Mouse (Mus musculus): ENCODE data around the gene Nup210.
"Not testable (repeated sequence)": the region's sequence is repeated elsewhere in the genome, so short reads cannot be mapped to it uniquely, and the experiment has no call there.

Nup210 gene

DNA sequence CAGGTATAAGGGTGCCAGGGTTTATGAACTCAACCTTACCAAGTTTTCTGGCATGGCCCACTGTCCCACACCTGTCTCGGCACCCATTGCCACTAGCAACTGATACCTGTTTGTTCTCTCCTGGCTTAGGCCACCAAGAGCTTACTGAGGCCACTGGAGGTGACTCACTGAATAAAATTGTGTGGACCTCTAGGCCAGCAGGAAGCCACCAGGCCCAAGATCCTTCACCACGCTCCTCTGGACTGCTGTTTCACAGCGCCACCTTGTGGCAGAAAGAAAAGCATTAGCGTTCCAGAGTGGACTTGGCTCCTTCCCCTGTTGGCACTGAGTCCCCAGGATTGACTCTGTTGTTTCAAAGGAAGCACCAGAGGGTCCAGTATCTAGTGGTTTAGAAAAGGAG lies 23.2 kb upstream of the Nup210 start:
- DNase-seq (ENCODE audit: low read depth), result no peak

DNA sequence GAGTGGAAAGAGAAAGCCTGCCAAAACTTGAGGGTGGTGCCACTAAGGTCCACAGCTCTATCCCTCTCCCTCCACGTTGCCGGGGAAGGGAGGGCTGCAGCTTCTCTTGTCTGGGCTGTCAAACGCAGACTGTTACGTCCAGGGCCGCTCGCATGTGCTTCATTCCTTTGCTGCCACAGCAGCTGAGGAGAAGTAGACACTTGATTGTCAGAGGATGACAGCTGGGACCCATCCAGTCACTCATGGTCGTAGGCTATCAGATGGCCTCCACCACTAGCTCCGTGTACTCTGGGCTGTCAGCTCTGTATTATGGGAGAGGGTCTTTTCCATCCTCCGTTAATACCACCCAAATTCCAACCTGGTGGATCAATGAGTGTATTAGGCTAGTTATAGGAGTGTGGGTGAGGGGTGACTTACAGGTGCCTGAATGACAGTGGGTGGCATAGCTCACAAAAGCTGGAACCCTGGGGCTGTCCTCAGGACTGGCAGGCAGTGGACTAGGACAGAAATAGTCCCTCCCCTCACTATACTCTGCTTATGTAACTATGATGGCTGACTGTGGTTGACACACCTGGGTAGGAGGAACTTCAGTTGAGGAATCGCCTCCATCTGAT lies 20.8 kb upstream of the Nup210 start:
- DNase-seq (ENCODE audit: low read depth), result no peak

DNA sequence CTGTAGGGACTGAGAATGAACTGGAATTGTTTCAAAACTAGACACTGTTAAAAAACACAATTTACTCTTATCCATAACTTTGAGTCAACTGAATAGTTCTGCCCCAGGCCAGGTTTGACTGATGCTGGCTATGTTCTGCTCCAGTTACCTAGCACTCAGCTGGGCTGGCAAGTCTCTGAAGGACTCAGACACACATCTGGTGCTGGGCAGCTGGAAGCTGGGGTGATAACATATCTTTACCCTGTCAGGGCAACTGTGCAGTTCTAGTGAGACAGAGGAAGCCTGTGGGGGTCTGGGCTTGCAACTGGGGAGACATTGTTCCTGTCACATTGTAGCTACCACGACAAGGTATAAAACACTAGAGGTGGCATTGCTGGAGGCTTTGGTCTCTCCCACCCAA lies 14.2 kb upstream of the Nup210 start:
- no peak for DNase-seq (ENCODE audit: low read depth)

- no peak for DNase-seq (ENCODE audit: low read depth)
Measured at GRCm38 (mm10) chr6:91128996-91129395, 12.4 kb upstream of the Nup210 start.

- no peak for DNase-seq (ENCODE audit: low read depth)
Measured at GRCm38 (mm10) chr6:91125228-91125585, 8.6 kb upstream of the Nup210 start.

DNA sequence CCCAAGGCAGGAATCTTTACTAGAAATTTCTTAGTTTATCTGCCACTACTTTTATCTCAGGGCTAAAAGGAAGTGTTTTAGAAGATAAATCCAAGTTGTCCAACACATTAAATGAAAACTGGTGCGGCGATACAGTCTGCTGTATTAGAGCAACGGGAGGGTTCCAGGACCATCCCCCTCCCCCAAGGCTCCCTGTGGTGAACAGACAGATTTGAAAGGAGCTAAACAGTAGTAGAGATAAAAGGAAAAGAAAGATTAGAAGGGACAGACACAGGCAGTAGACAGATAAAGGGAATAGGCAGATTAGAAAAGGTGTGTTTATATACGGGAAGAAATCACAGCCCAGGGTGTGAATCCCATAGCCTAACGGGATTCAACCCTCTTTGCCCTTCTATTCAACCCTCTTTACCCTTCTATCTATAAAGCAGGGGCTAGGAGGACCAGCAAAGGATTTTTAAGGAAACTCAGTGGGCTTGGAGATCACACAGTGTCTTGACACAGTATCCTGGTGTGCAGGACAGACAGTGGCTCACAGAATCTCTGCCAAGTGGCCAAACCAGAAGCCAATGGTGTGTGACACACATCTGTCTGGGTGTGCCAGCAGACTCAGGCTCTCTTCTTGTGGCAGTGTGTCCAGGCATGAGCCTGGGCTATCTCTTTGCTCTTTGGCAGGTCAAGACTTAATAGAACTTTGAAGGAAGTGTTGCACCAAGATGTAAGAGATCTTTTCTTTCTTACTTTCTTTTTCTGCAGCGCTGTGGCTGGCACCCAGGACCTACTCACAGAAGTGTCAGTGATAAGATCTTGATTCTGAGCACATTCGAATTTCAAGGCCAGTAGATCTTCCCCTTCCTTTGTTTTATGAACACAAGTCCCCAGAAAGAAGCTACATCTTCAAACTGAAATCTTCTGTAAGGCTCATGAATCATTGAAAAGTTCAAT lies 7.9 kb upstream of the Nup210 start:
- no peak for DNase-seq (ENCODE audit: low read depth)

DNA sequence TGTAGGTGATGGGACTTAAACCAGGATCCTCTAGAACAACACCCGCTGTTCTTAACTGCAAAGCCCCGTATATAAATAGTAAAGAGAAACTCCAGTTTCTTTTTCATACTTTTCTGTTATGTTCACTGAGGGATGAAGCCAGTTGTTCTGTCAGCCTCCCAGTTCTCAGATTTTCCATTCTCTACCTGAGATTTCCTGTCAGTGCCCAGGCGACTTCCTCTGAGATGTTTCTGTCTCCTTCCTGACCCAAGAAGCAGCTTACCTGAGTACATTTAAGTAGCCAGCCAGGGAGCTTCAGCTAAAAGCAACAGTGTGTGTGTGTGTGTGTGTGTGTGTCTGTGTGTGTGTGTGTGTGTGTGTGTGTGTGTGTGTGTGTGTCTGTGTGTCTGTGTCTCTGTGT lies 6.8 kb upstream of the Nup210 start:
- DNase-seq (ENCODE audit: low read depth), result no peak

- not testable (repeated sequence) for DNase-seq (ENCODE audit: low read depth)
Measured at GRCm38 (mm10) chr6:91121089-91121488, 4.5 kb upstream of the Nup210 start.

DNA sequence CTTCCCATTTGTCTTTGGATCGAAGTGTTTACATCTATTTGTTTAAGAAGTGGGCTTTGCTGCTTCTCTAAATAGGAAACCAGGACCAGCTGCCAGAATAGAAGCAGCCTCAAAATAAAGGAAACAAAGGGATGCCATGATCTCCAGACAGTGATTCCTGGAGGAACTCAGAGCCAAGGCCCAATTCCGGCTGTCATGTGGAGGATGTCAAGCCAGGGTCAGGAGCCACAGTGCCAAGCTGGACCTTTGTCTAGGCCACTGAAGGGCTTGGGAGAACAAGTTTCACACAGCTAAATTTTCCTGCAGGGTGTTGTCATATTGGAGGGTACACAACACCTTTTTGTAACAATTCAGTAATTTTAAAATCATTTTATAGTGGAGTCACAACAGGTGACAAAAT lies 3.6 kb upstream of the Nup210 start:
- no peak for DNase-seq (ENCODE audit: low read depth)

DNA sequence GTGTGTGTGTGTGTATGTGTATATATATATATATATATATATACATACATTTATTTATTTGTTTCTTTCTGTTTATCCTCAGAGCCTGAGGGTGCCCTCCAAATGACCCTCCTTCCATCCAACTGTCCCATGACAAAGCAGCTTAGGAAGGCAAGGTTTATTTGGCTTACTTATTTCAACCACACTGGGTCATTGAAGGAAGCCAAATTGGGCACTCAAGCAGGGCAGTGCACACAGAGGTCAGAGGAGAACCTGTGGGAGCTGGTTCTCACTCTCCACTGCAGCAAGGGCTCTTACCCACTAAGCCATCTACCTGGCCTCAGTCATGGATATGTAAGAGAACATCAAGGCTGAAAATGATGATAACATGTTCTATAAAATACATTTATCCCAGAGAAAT lies 1.9 kb upstream of the Nup210 start:
- DNase-seq (ENCODE audit: low read depth), result no peak

- DNase-seq (ENCODE audit: low read depth), result no peak
Measured at GRCm38 (mm10) chr6:91117149-91117548, 520 bp upstream of the Nup210 start.

GRCm38 (mm10) chr6:91115863-91116243 lies 776 bp downstream of the Nup210 start:
- DNase-seq (ENCODE audit: low read depth), result no peak

DNA sequence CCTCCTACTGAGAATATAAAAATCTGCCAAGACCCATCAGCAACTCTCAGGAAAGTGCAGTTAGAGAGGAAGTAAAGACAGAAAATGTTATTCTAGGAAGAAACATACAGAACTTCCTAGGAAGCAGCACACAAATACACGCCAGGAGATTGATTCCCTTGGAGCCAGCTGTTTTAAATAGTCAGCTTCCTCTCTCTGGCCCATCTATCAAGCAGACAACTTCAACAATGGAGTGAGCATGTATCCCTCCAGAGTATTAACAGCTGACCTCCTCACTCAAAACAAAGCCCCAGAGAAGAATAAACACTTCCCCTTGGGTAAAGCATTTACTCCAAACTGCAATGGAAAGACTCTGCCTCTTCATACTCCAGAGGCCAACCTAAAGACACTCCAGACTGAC lies 1.5 kb downstream of the Nup210 start:
- DNase-seq (ENCODE audit: low read depth), result no peak

DNA sequence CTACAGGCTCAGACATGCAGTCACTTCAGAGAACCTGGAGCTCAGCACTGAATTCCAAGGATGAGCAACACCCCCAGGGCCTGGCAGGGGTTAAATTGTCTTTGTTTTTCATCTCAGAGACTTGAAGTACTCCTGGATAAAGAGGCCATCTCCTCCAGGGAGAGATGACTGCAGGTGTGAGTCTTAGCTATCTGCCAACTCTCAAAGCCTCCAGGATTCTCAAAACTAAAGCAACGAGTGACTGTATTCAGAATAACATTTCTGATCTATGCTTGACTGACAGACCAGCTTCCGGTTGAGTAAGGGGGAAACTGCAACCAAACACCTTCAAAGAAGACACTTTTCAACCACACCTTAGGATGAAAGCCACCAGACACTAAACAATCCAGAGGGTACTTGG lies 1.9 kb downstream of the Nup210 start:
- DNase-seq (ENCODE audit: low read depth), result no peak

- no peak for DNase-seq (ENCODE audit: low read depth)
Measured at GRCm38 (mm10) chr6:91111954-91112252, 4.7 kb downstream of the Nup210 start.

GRCm38 (mm10) chr6:91111141-91111953 lies 5.3 kb downstream of the Nup210 start:
- DNase-seq (ENCODE audit: low read depth), result no peak

DNA sequence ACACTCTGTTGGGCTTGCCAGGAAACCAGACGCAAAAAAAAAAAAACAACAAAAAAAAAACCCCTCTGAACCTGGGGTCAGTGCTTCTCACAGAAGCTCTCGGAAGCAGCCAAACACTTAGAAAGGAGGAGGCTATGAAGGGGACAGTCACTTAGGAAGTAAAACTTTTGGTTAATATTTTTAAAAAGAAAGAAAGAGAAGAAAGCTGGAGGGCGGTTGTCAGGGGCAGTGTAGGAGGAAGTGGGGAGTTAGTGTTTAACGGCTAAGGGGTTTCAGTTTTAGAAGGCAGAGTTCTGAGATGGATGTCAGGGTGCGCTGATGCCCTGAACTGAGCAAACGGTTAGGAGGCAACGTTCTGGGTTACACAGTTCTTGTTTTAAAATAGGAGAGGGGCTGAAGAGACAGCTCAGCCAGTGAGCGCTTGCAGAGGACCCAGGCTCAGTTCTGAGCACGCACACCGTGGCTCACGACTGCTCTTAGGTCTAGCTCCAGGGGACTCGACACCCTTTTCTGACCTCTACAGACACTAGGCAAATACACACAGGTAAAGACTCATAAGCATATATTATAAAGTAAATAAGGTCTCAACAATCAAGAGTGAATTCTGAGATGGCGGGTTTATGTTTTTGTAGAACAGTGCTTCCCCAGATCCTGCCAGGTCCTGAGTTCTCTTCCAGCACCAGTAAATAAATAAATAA lies 6.2 kb downstream of the Nup210 start:
- DNase-seq (ENCODE audit: low read depth), result no peak

- DNase-seq (ENCODE audit: low read depth), result no peak
Measured at GRCm38 (mm10) chr6:91109489-91109888, 7.1 kb downstream of the Nup210 start.

DNA sequence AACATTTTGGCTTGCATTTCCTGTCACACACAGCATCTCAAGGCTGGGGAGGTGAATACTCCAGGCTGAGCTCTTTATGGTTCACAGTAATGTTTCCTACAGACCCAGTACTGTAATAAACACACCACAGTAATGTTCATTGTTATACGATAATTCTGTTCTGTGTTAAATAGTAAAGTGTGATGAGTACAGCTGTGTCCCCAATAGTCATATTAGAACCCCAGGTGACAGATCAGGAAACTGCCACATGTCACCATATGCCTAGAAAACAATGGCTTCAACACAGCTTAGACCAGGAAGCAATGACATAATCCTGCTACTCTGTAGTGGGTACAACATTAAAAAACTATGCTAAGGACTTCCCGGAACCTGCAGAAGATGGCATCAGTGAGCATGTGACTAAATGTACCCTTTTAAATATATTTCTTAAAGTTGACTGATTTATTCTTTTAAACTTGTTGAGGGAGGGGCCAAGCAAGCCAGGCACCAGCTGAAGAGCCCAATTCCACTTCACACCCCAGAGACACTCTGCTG lies 7.6 kb downstream of the Nup210 start:
- no peak for DNase-seq (ENCODE audit: low read depth)

- DNase-seq (ENCODE audit: low read depth), result no peak
Measured at GRCm38 (mm10) chr6:91108301-91108916, 8.2 kb downstream of the Nup210 start.

DNA sequence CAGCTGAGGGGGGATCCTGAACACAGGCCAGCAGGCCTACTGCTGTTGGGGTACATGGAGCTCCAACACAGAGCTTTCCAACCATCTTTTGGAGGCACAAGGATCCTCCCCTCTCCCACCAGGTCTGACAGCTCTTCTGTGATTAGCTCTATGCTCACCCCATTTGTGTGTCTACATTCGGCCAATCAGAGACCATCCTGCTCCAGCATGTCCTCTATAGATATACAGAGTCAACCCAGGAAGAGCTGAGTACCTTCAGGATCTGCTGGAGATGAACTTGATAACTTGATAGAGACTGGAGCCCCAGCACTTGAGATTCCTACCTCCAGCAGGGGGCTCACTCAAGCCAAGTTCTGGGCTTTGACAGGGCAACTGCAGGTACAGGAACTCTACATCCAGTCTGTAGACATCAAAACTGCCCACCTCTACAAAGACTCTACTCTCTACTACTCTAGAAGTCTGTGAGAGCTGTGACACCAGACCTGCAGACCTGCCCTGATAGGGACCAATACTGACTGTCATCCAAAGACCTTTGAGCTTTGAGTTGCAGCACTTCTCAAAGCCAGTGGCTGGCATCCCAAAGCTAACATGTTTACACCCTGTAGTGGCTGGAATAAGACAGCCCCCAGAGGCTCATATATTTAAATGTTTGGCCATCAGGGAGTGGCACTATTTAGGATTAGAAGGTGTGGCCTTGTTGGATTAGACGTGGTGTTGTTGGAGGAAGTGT lies 11.1 kb downstream of the Nup210 start:
- DNase-seq (ENCODE audit: low read depth), result no peak

Measured in fibroblast of lung, adult 2 months (primary cell).